Mouse (Mus musculus): ENCODE measurements at regions not wholly inside any gene's neighbourhood (a gene's known extent, or its start where the extent isn't known, plus 50 kb on each side); places are given as distances from the start of the nearest gene placed in this dataset.

- H3K4me3 ChIP-seq (ENCODE audit: control insufficient read depth in 1 of 2, insufficient read depth in 1 of 2, low read depth in 2 of 2, low read length in 2 of 2) = no peak overlapping the region
- no peaks in the 10 kb centered on the region for H3K4me1 ChIP-seq (ENCODE audit: control insufficient read depth in 1 of 2, insufficient read depth in 2 of 2, low read length in 2 of 2)
- H3K27me3 ChIP-seq (ENCODE audit: control insufficient read depth in 1 of 2, insufficient read depth in 2 of 2, low read length in 2 of 2) = no peaks in the 10 kb centered on the region
- H3K27ac ChIP-seq (ENCODE audit: control insufficient read depth, low read depth, low read length) = no peak overlapping the region
- no peaks in the 10 kb centered on the region for H3K36me3 ChIP-seq (ENCODE audit: control insufficient read depth in 1 of 2, insufficient read depth in 2 of 2, low read length in 2 of 2)
- no peak overlapping the region for H3K9ac ChIP-seq (ENCODE audit: control insufficient read depth, low read depth, low read length, poor library complexity, severe bottlenecking)
- DNase-seq (ENCODE audit: low read depth, low spot score) = no peak
- H3K79me2 ChIP-seq (ENCODE audit: control insufficient read depth, insufficient read depth, low read length, poor library complexity) = no peaks in the 10 kb centered on the region
- TF ChIP-seq ZC3H11A (IDR thresholded peaks at IDR 0.05; ENCODE audit: low read depth, low read length) = no peak
- H3K9me3 ChIP-seq (replicated peaks; ENCODE audit: insufficient read depth, low read length) = no peaks in the 10 kb centered on the region
Observed at GRCm38 (mm10) chr7:95620079-95620478, 551.0 kb upstream of the Tenm4 start.

GRCm38 (mm10) chr7:95640683-95641082 is 530.4 kb upstream of the Tenm4 start:
- no peaks in the 10 kb centered on the region for H3K4me1 ChIP-seq (ENCODE audit: control insufficient read depth in 1 of 2, insufficient read depth in 2 of 2, low read length in 2 of 2)
- no peaks in the 10 kb centered on the region for H3K27me3 ChIP-seq (ENCODE audit: control insufficient read depth in 1 of 2, insufficient read depth in 2 of 2, low read length in 2 of 2)
- DNase-seq (ENCODE audit: low read depth, low spot score) = no peak
- H3K27ac ChIP-seq (ENCODE audit: control insufficient read depth, low read depth, low read length) = no peak overlapping the region
- H3K9me3 ChIP-seq (replicated peaks; ENCODE audit: insufficient read depth, low read length) = no peaks in the 10 kb centered on the region
- no peak for TF ChIP-seq HCFC1 (IDR thresholded peaks at IDR 0.05; ENCODE audit: low read depth, low read length)
- TF ChIP-seq USF1 (IDR thresholded peaks at IDR 0.05; ENCODE audit: low read depth, low read length) = no peak
- no peak for TF ChIP-seq EP300 (IDR thresholded peaks at IDR 0.05; ENCODE audit: low read depth in 1 of 2, low read length in 2 of 2)
- TF ChIP-seq MAX (IDR thresholded peaks at IDR 0.05; ENCODE audit: low read length) = no peak
- no peak for TF ChIP-seq UBTF (IDR thresholded peaks at IDR 0.05; ENCODE audit: borderline replicate concordance, insufficient read depth, low read depth, low read length)
- TF ChIP-seq MYC (IDR thresholded peaks at IDR 0.05; ENCODE audit: low read depth, low read length) = no peak
- TF ChIP-seq TBP (IDR thresholded peaks at IDR 0.05; ENCODE audit: low read depth, low read length) = no peak
- no peak for TF ChIP-seq KAT2A (conservative IDR thresholded peaks at IDR 0.05; ENCODE audit: low read depth, low read length)
- no peak for TF ChIP-seq RCOR1 (IDR thresholded peaks at IDR 0.05; ENCODE audit: low read depth, low read length)
- no peak for TF ChIP-seq GATA1 (IDR thresholded peaks at IDR 0.05; ENCODE audit: low read depth, low read length)
- no peak for TF ChIP-seq MAFK (IDR thresholded peaks at IDR 0.05; ENCODE audit: borderline replicate concordance, low read depth, low read length)
- no peak overlapping the region for H3K9ac ChIP-seq (ENCODE audit: control insufficient read depth, low read depth, low read length, poor library complexity, severe bottlenecking)
- H3K4me3 ChIP-seq (ENCODE audit: control insufficient read depth in 1 of 2, insufficient read depth in 1 of 2, low read depth in 2 of 2, low read length in 2 of 2) = no peak overlapping the region
- no peaks in the 10 kb centered on the region for H3K36me3 ChIP-seq (ENCODE audit: control insufficient read depth in 1 of 2, insufficient read depth in 2 of 2, low read length in 2 of 2)
- no peaks in the 10 kb centered on the region for H3K79me2 ChIP-seq (ENCODE audit: control insufficient read depth, insufficient read depth, low read length, poor library complexity)

- no peak overlapping the region for H3K9ac ChIP-seq (ENCODE audit: control insufficient read depth, low read depth, low read length, poor library complexity, severe bottlenecking)
- no peak for TF ChIP-seq RCOR1 (IDR thresholded peaks at IDR 0.05; ENCODE audit: low read depth, low read length)
Observed at GRCm38 (mm10) chr7:95674319-95674718, 496.7 kb upstream of the Tenm4 start.

More at GRCm38 (mm10) chr7:95674319-95674718, 496.7 kb upstream of the Tenm4 start:
- no peaks in the 10 kb centered on the region for H3K4me1 ChIP-seq (ENCODE audit: control insufficient read depth in 1 of 2, insufficient read depth in 2 of 2, low read length in 2 of 2)
- no peak overlapping the region for H3K27ac ChIP-seq (ENCODE audit: control insufficient read depth, low read depth, low read length)
- no peaks in the 10 kb centered on the region for H3K79me2 ChIP-seq (ENCODE audit: control insufficient read depth, insufficient read depth, low read length, poor library complexity)
- no peak for DNase-seq (ENCODE audit: low read depth, low spot score)
- no peaks in the 10 kb centered on the region for H3K36me3 ChIP-seq (ENCODE audit: control insufficient read depth in 1 of 2, insufficient read depth in 2 of 2, low read length in 2 of 2)
- H3K27me3 ChIP-seq (ENCODE audit: control insufficient read depth in 1 of 2, insufficient read depth in 2 of 2, low read length in 2 of 2) = no peaks in the 10 kb centered on the region
- H3K4me3 ChIP-seq (ENCODE audit: control insufficient read depth in 1 of 2, insufficient read depth in 1 of 2, low read depth in 2 of 2, low read length in 2 of 2) = no peak overlapping the region
- no peaks in the 10 kb centered on the region for H3K9me3 ChIP-seq (replicated peaks; ENCODE audit: insufficient read depth, low read length)
